Mouse (Mus musculus) heart, adult 8-10 months (tissue): ENCODE data around the gene Fanca. TPM values are rescaled to one million over a fixed set of nuclear protein-coding genes. Genes with fewer than 3 reads are reported as not detected.
A peak's percentile ranks its signal among the peaks of the same experiment; 100 is the strongest.
"Not testable (repeated sequence)": the region's sequence is repeated elsewhere in the genome, so short reads cannot be mapped to it uniquely, and the experiment has no call there.

Experiments used
- DNase-seq: peaks from one replicate; pipeline ENCODE4 v3.0.0; 2022; ENCODE audit warnings: low spot score
- total RNA-seq, 4 experiments: library from RNA; stranded (reverse); gene quantifications; 2 replicates each; pipeline ENCODE4 v1.2.4; 2022

Gene Fanca
- total RNA-seq, 4 experiments from 2014 or later, result 5.3 to 7.8 (median 6.3) TPM

DNA sequence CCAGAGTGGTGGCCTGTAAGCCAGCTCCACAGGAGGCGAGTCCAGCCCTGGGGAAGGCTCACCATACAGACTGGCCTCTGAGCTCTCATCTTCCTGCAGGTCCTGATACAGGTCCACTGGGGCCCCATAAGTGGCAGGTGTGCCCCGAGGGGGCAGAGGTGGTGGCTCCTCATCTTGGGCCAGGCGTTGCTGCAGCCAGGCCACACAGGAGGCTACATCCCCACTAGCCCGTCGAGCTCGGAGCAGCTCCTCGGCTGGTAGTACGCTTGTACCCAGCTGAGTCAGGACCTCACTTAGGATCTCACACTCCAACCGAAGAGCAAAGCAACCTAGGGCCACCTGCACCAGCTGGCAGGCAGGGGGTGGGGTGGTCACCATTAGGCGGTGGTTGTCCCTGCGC, 84.6 kb downstream of the Fanca start:
- DNase-seq, result no peak

DNA sequence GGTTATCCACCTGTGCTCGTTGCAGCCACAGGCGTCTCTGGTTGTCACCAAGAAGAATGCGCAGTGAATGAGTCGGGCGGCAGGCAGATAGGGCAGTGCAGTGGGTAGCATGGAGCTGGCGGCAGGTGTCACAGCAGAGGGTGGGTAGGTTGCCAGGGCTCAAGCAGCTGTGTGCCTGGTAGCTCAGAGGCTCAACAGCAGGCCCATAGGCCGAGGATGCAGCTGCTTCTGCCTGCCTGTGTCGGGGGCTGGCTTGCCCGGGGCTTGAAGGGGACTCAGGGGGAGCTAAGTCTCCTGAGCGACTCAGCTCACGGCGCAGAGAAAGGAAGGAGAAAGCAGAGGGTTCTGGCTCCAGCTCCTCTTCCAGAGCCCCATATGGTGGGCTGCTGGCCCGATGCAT, 85.1 kb downstream of the Fanca start:
- no peak for DNase-seq

DNA sequence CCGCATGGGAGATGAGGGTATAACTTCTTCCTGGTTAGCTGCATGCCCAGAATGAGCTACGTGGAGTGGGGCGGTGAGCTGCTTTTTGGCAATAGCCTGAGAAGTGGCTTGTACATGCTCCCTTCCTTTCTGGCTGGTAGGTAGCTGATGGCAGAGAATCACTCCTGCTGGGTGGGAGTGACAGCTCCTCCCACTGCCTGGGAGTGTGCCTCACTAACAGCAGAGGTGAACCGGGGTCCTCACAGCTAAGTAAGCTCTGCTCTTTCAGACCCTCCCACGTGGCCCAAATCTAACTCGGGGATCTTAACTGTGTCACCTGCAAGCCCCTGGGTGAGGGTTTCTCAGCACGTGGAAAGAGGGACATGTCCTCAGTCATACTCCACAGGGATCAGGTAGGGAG, 85.8 kb downstream of the Fanca start:
- DNase-seq, result no peak

DNA sequence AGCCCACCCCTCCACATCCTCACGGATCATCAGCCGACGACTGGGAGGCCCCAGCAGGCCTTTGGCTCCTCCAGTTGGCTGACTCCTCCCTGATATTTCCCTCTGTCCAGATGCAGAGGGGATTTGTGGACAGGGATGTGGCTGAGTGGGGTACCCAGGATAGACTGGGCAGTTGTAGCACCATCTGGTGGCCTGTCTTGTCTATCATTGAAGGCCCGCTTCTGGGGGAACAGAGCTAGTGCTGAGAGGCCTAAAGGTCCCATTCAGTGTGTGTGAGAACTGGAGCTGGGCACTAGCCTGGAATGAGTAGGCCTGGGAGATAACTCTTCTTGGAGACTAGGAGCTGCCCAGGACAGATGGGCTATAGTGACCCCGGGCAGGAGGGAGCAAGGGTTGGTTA, 86.6 kb downstream of the Fanca start:
- no peak for DNase-seq

DNA sequence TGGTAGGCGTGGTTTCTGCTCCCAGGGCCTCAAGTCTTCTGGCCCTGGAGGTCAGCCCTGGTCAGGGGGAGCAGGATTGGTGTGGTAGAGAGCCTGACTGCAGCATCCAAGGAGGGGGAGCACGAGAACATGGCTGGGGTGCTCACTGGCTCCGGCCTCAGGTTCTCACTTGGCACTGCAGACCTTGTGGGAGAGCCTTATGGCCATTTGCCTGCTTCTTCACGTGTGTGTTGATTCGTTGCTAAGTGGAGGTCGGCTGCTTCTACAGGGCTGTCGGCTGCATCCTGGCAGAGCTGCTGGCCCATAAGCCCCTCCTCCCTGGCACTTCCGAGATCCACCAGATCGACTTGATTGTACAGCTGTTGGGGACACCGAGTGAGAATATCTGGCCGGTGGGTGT, 88.0 kb downstream of the Fanca start:
- not testable (repeated sequence) for DNase-seq

DNA sequence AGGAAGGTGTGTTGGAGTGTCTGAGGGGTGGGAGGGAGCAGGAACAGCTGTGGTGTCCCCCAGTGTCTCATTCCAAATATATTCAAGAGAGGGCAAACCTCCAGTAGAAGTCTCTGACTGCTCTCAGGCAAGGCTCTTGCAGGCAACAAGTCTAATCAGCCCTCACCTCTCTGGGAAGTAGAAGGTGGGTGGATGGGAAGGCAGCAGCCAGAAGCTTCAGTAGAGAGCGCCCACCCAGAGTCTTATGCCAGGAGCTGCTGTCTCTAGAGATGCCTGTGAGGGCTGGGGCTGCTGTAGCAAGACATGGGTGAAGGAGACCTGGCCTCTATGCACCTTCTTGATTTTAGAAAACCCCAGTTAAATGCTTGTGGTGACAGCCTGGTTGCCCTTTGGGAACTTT, 90.0 kb downstream of the Fanca start:
- DNase-seq, result no peak

DNA sequence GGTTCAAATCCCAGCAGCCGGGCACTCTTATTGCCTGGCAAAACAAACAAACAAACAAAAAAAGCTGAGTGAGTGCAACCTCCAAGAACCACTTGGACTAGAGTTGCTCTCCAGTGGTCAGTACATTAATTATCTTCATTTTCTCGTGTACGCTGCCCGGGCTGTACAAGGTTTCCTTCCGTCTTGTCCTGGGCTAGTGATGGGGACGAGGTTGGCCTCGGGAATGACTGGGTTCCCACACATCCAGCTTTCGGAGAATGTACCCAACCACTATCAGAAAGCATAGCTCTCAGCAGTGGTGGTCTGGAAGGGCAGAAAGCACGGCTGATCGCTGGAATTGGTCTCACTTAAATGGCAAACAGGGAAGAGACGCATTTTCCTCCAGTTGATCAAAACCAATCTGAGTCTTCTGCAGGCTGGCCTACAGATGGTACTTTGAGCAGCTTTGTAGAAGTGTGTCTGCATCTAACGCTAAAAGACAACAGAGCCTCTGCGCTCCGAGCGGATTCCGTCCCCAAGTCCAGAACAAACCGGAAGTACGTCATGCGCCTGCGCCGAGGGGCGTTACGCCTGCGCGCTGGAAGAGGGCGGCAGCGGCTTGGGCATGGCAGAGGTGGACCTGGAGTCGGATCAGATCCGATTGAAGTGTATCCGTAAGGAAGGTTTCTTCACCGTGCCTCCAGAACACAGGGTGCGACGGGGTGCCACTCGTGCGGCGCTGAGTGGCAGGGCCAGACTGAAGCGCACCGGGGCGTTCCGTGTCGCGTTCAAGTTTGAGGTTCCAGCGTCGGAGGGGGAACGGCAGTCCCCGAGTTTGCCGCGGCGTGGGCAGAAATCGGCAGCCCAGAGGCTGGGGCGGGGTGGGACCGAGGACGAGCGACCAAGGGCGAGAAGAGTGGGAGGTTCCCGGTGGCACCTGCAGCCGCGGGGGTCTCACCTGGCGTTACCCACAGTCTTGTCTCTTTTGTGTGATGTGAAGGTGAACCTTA, 93.8 kb downstream of the Fanca start, which contains the start of gene Cdk10:
Cdk10 (plus strand) TSS at position 565 of the 989 bp plus-strand sequence.
- peak; percentile 96 for DNase-seq

DNA sequence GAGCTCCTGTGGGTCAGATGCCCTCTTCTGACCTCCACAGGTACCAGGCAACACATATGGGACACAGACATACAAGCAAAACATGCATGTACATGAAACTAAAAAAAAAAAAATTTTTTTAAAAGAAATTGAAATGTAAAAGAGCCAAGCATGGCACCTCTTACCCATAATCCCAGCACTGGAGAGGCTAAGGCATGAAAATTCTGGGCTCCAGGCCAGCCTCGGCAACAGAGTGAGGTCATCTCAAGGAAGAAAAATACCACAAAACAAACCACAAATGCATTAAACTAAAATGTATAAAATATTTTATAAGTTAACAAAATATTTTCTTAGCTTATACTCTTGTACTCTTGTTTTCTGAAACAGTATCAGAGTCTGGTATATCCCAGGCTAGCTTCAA, 97.5 kb downstream of the Fanca start:
- DNase-seq, result no peak

Other genes with a start within 250 kb of the Fanca start
- gene Rpl13, start 216.2 kb downstream of the Fanca start, total RNA-seq, result 100 to 1,000 TPM; 402 to 462 (median 427) TPM
- gene Cpne7, start 201.2 kb downstream of the Fanca start, total RNA-seq, result 1 to 10 TPM in 2 of 4 experiments, under 1 TPM in 2; 0.52 to 1.7 (median 0.89) TPM
- gene Sult5a1, start 160.3 kb downstream of the Fanca start, total RNA-seq, result under 1 TPM; 0.34 to 0.87 (median 0.60) TPM
- 10 to 100 TPM; 22.6 to 45.5 (median 37.4) TPM for gene Dpep1, start 132.3 kb downstream of the Fanca start, total RNA-seq
- gene Chmp1a, start 105.8 kb downstream of the Fanca start, total RNA-seq, result 10 to 100 TPM; 61.3 to 68.0 (median 65.5) TPM
- 10 to 100 TPM; 22.0 to 36.7 (median 27.5) TPM for gene Spata33, start 105.7 kb downstream of the Fanca start, total RNA-seq
- 10 to 100 TPM; 15.0 to 25.2 (median 20.2) TPM for gene Cdk10, start 93.7 kb downstream of the Fanca start, total RNA-seq
- gene Spata2l, start 82.3 kb downstream of the Fanca start, total RNA-seq, result 1 to 10 TPM; 4.4 to 7.0 (median 6.0) TPM
- gene Zfp276, start 64.4 kb downstream of the Fanca start, total RNA-seq, result 10 to 100 TPM in 1 of 4 experiments, 1 to 10 TPM in 3; 8.2 to 10.8 (median 9.2) TPM
- 10 to 100 TPM; 25.5 to 35.0 (median 27.5) TPM for gene Vps9d1, start 64.2 kb downstream of the Fanca start, total RNA-seq
- gene Spire2, start 14.1 kb upstream of the Fanca start, total RNA-seq, result under 1 TPM in 2 of 4 experiments, not detected in 2; 0.16 to 0.22 TPM
- gene Tcf25, start 55.2 kb upstream of the Fanca start, total RNA-seq, result 100 to 1,000 TPM; 135 to 187 (median 158) TPM
- not detected for gene Mc1r, start 88.5 kb upstream of the Fanca start, total RNA-seq
- under 1 TPM; 0.22 to 0.75 (median 0.35) TPM for gene Tubb3, start 92.8 kb upstream of the Fanca start, total RNA-seq
- gene Def8, start 105.0 kb upstream of the Fanca start, total RNA-seq, result 10 to 100 TPM; 64.0 to 74.9 (median 68.1) TPM
- gene Afg3l1, start 159.3 kb upstream of the Fanca start, total RNA-seq, result 10 to 100 TPM; 59.2 to 78.1 (median 73.3) TPM
- gene Dbndd1, start 196.9 kb upstream of the Fanca start, total RNA-seq, result not detected
- 1 to 10 TPM; 2.9 to 5.6 (median 4.0) TPM for gene Gas8, start 200.3 kb upstream of the Fanca start, total RNA-seq